Mouse (Mus musculus): Measurements from ENCODE around the gene Vmn1r206. TPM values are rescaled to one million over a fixed set of nuclear protein-coding genes. Genes with fewer than 3 reads are reported as not detected.
"Not testable (repeated sequence)": the region's sequence is repeated elsewhere in the genome, so short reads cannot be mapped to it uniquely, and the experiment has no call there.

Gene Vmn1r206
- not detected in 2 replicates for polyA plus RNA-seq (2016; fragmentation: Nextera tagmentation; extraction: Ambion mirVana)

GRCm38 (mm10) chr13:22624151-22624550 lies at the start of gene Vmn1r206:
Gene Vmn1r206 (minus strand): TSS chr13:22624251.
- not testable (repeated sequence) for H3K4me2 ChIP-seq; H3K27me3 ChIP-seq; H3K27ac ChIP-seq; H3K36me3 ChIP-seq; H3K9me3 ChIP-seq; H3K4me3 ChIP-seq (replicated peaks); ATAC-seq (ENCODE audit: insufficient number of reproducible peaks, insufficient read depth, low FRiP score, low TSS enrichment, low read depth); H3K4me1 ChIP-seq (replicated peaks); H3K9ac ChIP-seq (replicated peaks)

- ATAC-seq (ENCODE audit: insufficient number of reproducible peaks, insufficient read depth, low FRiP score, low TSS enrichment, low read depth), result no peak
- Histone ChIP-seq H3K27ac (no peak within 1 kb of the TSS), H3K36me3 (no peaks in the 10 kb centered on the region), H3K9me3 (no peaks in the 10 kb centered on the region), H3K27me3 (no peaks in the 10 kb centered on the region), H3K4me1 (replicated peaks) (no peaks in the 10 kb centered on the region), H3K9ac (replicated peaks) (no peak within 1 kb of the TSS), H3K4me2 (no peak within 1 kb of the TSS), H3K4me3 (replicated peaks) (no peak within 1 kb of the TSS)
- WGBS, result 90% methylated on average over 3 of the region's 3 CpGs
These were observed 31.2 kb downstream of the Vmn1r206 start, which contains the start of gene Vmn1r205 for GRCm38 (mm10) chr13:22592900-22593299. Gene Vmn1r205 (minus strand): TSS chr13:22593000.

- H3K4me2 ChIP-seq; H3K9me3 ChIP-seq; H3K4me1 ChIP-seq (replicated peaks); ATAC-seq (ENCODE audit: insufficient number of reproducible peaks, insufficient read depth, low FRiP score, low TSS enrichment, low read depth); H3K36me3 ChIP-seq; H3K27me3 ChIP-seq; H3K4me3 ChIP-seq (replicated peaks); H3K9ac ChIP-seq (replicated peaks); H3K27ac ChIP-seq: not testable (repeated sequence)
- WGBS, result 83% methylated on average over 14 of the region's 14 CpGs
These were observed 40.7 kb downstream of the Vmn1r206 start for GRCm38 (mm10) chr13:22583336-22583735.

GRCm38 (mm10) chr13:22574911-22575310 lies 49.1 kb downstream of the Vmn1r206 start:
- WGBS, result 83% methylated on average over 3 of the region's 3 CpGs
- not testable (repeated sequence) for H3K27me3 ChIP-seq

More at GRCm38 (mm10) chr13:22574911-22575310, 49.1 kb downstream of the Vmn1r206 start:
- H3K4me2 ChIP-seq; ATAC-seq (ENCODE audit: insufficient number of reproducible peaks, insufficient read depth, low FRiP score, low TSS enrichment, low read depth); H3K27ac ChIP-seq; H3K4me1 ChIP-seq (replicated peaks); H3K4me3 ChIP-seq (replicated peaks); H3K9me3 ChIP-seq; H3K36me3 ChIP-seq; H3K9ac ChIP-seq (replicated peaks): not testable (repeated sequence)

Other genes starting within 250 kb of the Vmn1r206 start
- gene Vmn1r199, start 244.4 kb downstream of the Vmn1r206 start, polyA plus RNA-seq (2016; fragmentation: Nextera tagmentation; extraction: Ambion mirVana), result not detected in 2 replicates
- not detected in 2 replicates for gene Vmn1r200, start 233.9 kb downstream of the Vmn1r206 start, polyA plus RNA-seq (2016; fragmentation: Nextera tagmentation; extraction: Ambion mirVana)
- not detected in 2 replicates for gene Vmn1r201, start 152.3 kb downstream of the Vmn1r206 start, polyA plus RNA-seq (2016; fragmentation: Nextera tagmentation; extraction: Ambion mirVana)
- gene Vmn1r202, start 118.9 kb downstream of the Vmn1r206 start, polyA plus RNA-seq (2016; fragmentation: Nextera tagmentation; extraction: Ambion mirVana), result not detected in 2 replicates
- not detected in 2 replicates for gene Vmn1r203, start 106.1 kb downstream of the Vmn1r206 start, polyA plus RNA-seq (2016; fragmentation: Nextera tagmentation; extraction: Ambion mirVana)
- not detected in 2 replicates for gene Vmn1r204, start 71.1 kb downstream of the Vmn1r206 start, polyA plus RNA-seq (2016; fragmentation: Nextera tagmentation; extraction: Ambion mirVana)
- gene Vmn1r205, start 31.3 kb downstream of the Vmn1r206 start, polyA plus RNA-seq (2016; fragmentation: Nextera tagmentation; extraction: Ambion mirVana), result not detected in 2 replicates
- gene Vmn1r207-ps, start 105.4 kb upstream of the Vmn1r206 start, polyA plus RNA-seq (2016; fragmentation: Nextera tagmentation; extraction: Ambion mirVana), result not detected in 2 replicates
- not detected in 2 replicates for gene Vmn1r208, start 153.1 kb upstream of the Vmn1r206 start, polyA plus RNA-seq (2016; fragmentation: Nextera tagmentation; extraction: Ambion mirVana)
- not detected in 2 replicates for gene Vmn1r209, start 185.4 kb upstream of the Vmn1r206 start, polyA plus RNA-seq (2016; fragmentation: Nextera tagmentation; extraction: Ambion mirVana)
- not detected in 2 replicates for gene Vmn1r210, start 207.1 kb upstream of the Vmn1r206 start, polyA plus RNA-seq (2016; fragmentation: Nextera tagmentation; extraction: Ambion mirVana)
- not detected in 2 replicates for gene Vmn1r211, start 233.3 kb upstream of the Vmn1r206 start, polyA plus RNA-seq (2016; fragmentation: Nextera tagmentation; extraction: Ambion mirVana)